Mouse (Mus musculus) frontal cortex, adult (tissue): Measurements from ENCODE around the gene Col25a1.

Experiments used
- ATAC-seq: cut with Nextera tagmentation; 2 replicates; pipeline ENCODE4 v1.9.2; 2017; ENCODE audit warnings: mild to moderate bottlenecking, moderate library complexity, mixed read lengths; ENCODE audit not compliant: low TSS enrichment

Gene Col25a1

DNA sequence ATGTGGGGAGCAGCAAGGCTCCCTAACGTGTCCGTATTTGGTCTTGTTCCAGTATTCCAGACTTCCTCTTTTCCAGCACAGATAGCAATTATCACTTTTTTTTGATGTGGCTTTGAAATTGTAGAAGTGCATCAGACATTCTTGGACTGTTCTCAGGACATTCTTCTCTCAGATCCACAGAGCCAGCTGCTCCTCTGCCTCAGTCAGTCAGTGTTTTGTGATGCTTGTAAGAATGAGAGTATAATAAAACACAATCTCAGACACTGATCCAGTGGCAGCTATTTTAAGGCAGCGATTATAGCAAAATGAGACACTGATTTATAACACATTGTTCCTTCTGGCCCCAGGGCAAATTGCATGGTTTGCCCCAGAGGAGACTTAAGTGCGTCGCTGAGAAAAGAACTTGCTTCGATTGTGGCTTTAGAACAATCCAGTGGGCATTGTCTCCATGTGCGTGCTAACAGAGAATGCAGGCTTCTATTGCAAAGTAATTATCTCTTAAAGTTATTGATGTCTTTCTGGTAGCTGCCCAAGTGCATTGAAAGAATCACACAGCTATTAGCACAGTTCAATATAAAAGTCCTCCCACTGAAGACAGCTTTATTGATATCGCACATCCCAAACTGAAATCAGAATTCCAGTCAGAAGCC is 111.5 kb downstream of the Col25a1 start:
- ATAC-seq: no peak

DNA sequence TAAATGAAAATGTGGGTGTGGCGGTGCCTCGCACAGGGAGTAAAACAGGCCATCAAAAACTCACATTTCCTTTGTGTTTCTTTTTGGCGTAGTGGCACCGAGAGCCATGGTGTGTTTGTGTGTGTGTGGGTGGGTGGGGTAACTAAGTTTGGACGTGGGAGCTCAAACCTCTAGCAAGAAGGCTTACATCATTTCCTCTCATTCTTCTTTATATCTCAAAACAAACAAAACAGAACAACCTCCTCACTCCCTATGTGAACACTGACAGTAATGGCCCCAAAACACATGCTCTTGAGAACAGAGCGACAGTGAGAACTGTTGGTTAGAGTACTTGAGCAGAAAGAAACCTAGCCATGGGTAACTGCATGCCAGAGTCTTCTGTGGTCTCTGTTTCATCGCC is 121.1 kb downstream of the Col25a1 start:
- ATAC-seq: no peak

GRCm38 (mm10) chr3:130256059-130256458 is 124.8 kb downstream of the Col25a1 start:
- no peak for ATAC-seq

DNA sequence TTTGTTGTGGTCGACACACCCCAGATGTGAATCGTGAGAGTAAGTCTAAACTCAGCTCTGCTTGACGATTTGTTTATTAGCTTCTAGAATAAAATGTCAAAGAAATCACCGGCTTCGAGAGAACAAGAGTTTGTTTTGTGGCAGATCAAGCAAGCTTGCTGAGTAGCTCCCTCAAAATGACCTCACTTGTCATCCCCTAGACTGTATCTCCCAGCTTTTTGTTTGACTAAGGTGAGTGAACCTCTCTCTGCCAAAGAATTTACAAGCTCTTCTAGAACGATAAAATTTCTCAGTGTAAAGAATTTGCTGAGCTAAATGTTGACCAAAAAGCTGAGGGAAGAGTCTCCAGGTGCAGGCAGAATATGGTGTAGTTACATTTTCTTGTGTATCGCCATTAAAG is 125.3 kb downstream of the Col25a1 start:
- no peak for ATAC-seq

GRCm38 (mm10) chr3:130259670-130260069 is 128.4 kb downstream of the Col25a1 start:
- ATAC-seq: no peak

- ATAC-seq: no peak
Measured at GRCm38 (mm10) chr3:130260316-130260715, 129.0 kb downstream of the Col25a1 start.

DNA sequence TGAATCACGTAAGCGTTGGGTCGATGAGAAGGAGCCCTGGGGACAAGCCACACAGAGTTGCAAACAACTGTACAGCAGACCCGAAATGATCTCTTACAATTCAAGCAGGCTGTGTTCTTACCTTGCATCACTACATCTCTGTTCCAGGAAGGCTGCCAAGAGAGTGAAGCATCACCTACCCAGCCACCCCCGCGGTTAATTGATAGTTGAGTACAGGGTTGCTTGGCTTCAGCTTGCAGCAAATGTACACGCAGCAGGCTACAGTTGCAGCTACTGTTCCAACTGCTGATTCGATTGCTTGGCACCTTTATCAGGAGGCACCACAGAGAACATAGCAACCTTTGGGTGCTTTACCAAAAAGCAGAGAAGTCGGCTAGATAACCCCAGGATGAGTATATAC is 133.8 kb downstream of the Col25a1 start:
- peak; percentile 72 for ATAC-seq

GRCm38 (mm10) chr3:130270509-130270908 is 139.2 kb downstream of the Col25a1 start:
- ATAC-seq: no peak

DNA sequence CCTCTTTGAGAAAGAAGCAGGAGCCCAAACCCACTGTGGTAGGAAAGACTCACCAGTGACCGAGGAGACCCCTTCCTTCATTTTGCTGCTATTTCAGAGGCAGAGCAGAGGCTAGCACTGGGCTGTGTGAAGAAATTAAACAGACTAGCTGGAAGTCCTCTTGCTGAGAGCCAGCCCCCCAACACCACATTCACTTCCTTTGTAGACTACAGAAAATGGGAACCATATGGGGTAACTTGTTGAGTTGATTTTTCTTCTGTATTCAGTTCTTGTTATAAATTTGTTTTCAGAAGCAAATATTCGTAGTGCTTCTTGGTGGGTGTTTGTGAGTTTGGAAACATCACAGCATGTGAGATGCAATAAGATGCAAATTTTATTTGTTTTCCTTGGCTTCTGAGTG is 142.6 kb downstream of the Col25a1 start:
- no peak for ATAC-seq

DNA sequence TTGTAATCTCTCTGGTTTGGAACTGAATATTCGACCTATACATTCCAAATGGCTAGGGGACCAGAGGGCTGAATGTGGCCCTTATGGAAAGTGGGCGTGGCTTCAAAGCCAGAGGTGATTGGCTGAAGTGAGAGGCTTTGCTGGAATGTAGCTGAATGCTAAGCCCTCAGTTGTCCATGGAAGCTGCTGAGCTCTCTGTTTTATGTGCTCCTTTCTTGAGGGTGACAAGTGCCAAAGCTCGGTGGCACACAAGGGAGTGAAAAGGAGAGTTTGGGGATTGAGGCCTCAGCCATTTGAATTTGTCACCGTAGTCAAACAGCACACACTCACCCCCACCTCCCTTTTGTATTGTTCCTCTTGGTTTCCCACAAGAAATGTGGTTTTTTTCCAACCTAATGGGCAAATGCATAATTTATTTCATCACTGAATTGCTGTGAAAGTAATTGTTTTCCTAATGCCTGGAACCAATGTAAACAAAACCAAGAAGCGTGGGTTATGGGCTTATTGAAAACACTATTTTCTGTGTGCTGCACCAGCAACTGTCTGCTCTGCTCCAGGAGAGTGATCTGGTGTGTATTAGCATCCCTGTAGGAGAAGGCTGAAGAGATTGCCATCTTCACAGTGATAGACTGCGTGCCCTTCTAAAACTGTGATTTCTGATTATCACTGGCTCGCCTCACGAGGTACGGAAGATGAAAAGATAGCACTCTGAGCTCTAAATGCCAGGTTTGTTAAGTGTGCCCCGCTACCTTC is 147.2 kb downstream of the Col25a1 start:
- ATAC-seq: no peak

GRCm38 (mm10) chr3:130283011-130283760 is 151.9 kb downstream of the Col25a1 start:
- no peak for ATAC-seq

GRCm38 (mm10) chr3:130288102-130288501 is 156.8 kb downstream of the Col25a1 start:
- ATAC-seq: no peak

- no peak for ATAC-seq
Measured at GRCm38 (mm10) chr3:130288756-130289155, 157.5 kb downstream of the Col25a1 start.

DNA sequence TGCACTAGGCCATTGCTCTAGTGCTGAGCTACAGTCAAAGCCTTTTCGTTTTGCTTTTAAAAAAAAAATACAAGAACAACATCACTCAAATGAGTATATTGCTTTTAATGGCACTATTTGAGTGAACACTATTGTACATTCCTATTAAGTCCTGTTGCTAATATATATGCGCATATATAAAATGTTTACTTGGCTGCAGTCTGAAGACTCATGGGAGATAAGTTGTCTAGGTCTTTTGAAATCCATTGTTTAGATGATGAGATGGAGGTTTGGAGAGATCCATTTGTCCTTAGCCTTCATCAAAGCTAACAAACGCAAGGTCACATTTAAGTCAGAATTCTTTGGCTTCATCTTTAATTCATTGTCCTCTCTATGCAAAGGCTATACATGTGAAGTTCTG is 157.9 kb downstream of the Col25a1 start:
- no peak for ATAC-seq

GRCm38 (mm10) chr3:130290175-130290574 is 158.9 kb downstream of the Col25a1 start:
- no peak for ATAC-seq

- ATAC-seq: no peak
Measured at GRCm38 (mm10) chr3:130290672-130291071, 159.4 kb downstream of the Col25a1 start.

DNA sequence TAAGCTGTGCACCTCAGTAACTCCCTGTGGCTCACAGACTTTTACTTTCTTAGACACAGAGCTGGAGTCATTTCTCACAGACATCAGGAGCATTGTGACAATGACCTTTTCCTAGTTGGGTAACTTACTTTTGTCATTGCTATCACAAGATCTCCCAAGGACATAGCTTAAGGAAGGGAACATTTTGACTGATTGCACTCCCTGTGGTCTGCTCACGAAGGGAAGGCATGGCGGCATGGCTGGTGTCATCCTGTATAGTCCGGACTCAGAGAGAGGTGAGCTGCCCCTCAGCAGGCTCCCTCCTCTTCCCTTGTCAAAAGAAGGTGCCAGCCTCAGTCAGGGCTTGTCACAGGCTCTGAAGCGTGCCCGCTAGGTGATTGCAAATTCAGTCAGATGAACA is 160.6 kb downstream of the Col25a1 start:
- no peak for ATAC-seq

DNA sequence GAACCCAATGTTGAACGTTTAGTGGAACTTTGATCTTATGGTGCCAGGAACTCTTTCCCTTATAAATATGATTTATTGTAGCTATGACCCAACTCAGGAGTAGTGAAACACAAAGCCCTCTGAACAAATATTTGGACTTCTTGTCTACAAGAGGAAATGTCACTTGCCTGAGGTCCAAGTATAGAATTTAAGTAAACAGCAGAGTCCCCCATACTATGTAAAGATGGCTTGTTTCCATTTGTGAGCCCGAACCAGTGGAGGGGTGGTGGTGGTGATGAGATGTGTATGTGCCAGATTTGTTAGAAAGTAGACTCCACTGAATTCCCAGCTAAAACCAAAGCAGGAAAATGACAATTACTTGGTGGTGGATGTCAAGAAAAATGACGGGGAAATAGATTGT is 169.2 kb downstream of the Col25a1 start:
- no peak for ATAC-seq

DNA sequence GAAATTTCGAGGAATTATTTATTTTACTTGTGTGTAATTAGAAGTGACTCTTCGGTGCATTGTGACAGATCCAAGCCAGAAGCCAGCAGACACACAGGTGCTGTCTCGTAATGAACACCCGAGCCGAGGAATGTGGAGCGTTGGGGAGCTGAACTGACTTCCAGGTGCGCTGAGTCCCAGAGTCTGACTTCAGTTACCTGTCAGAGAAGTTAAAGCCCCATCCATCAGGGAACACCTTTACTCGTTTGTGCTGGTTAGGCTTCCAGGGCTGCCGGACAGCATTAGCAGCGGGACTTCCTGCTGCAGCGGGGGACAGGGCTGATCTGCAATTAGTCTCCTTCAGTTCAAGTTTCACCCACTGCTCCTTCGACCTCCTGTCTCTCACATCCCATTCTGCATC is 172.3 kb downstream of the Col25a1 start:
- no peak for ATAC-seq

- ATAC-seq: peak; percentile 65; the same call in 1 of the 2 replicates
Measured at GRCm38 (mm10) chr3:130304827-130305226, 173.5 kb downstream of the Col25a1 start.

- no peak for ATAC-seq
Measured at GRCm38 (mm10) chr3:130305686-130306085, 174.4 kb downstream of the Col25a1 start.

- ATAC-seq: no peak
Measured at GRCm38 (mm10) chr3:130309277-130309676, 178.0 kb downstream of the Col25a1 start.
